Mouse (Mus musculus): ENCODE data around the gene Nfkbia. TPM values are rescaled to one million over a fixed set of nuclear protein-coding genes. Genes with fewer than 3 reads are reported as not detected.

Gene Nfkbia
- total and polyA plus RNA-seq, 3 experiments: 9.3 to 15.9 TPM; not detected in 1

- no peak overlapping the region for H3K4me3 ChIP-seq (ENCODE audit: control insufficient read depth in 1 of 2, insufficient read depth in 1 of 2, low read depth in 2 of 2, low read length in 2 of 2)
- no peak for DNase-seq (ENCODE audit: low read depth, low spot score)
- H3K79me2 ChIP-seq (ENCODE audit: control insufficient read depth, insufficient read depth, low read length, poor library complexity): no peaks in the 10 kb centered on the region
- H3K27me3 ChIP-seq (ENCODE audit: control insufficient read depth in 1 of 2, insufficient read depth in 2 of 2, low read length in 2 of 2): peaks cover 6 to 8% of the 10 kb centered on the region in 2 experiments; a peak in 3 of 4 replicates
- H3K4me1 ChIP-seq (ENCODE audit: control insufficient read depth in 1 of 2, insufficient read depth in 2 of 2, low read length in 2 of 2): peaks cover 5 to 10% of the 10 kb centered on the region in 2 experiments
- H3K9ac ChIP-seq (ENCODE audit: control insufficient read depth, low read depth, low read length, poor library complexity, severe bottlenecking): no peak overlapping the region
- no peak overlapping the region for H3K27ac ChIP-seq (ENCODE audit: control insufficient read depth, low read depth, low read length)
- H3K9me3 ChIP-seq (replicated peaks; ENCODE audit: insufficient read depth, low read length): no peaks in the 10 kb centered on the region
- no peaks in the 10 kb centered on the region for H3K36me3 ChIP-seq (ENCODE audit: control insufficient read depth in 1 of 2, insufficient read depth in 2 of 2, low read length in 2 of 2)
- TF ChIP-seq ETS1 (IDR thresholded peaks at IDR 0.05; ENCODE audit: low read depth, low read length): no peak
- TF ChIP-seq MYB (IDR thresholded peaks at IDR 0.05; ENCODE audit: low read depth, low read length): no peak
- no peak for TF ChIP-seq USF1 (IDR thresholded peaks at IDR 0.05; ENCODE audit: low read depth, low read length)
- TF ChIP-seq POLR2A (IDR thresholded peaks at IDR 0.05; ENCODE audit: control insufficient read depth in 1 of 2, insufficient read depth in 1 of 2, low read depth in 1 of 2, low read length in 2 of 2, poor library complexity in 1 of 2): no peak
- no peak for TF ChIP-seq SIN3A (IDR thresholded peaks at IDR 0.05; ENCODE audit: low read length)
- TF ChIP-seq CHD2 (IDR thresholded peaks at IDR 0.05; ENCODE audit: low read length): no peak
- TF ChIP-seq ZMIZ1 (IDR thresholded peaks at IDR 0.05; ENCODE audit: low read depth, low read length): no peak
- no peak for TF ChIP-seq UBTF (IDR thresholded peaks at IDR 0.05; ENCODE audit: borderline replicate concordance, insufficient read depth, low read depth, low read length)
- TF ChIP-seq ZKSCAN1 (IDR thresholded peaks at IDR 0.05; ENCODE audit: low read depth, low read length): no peak
- TF ChIP-seq RCOR1 (IDR thresholded peaks at IDR 0.05; ENCODE audit: low read depth, low read length): no peak
- TF ChIP-seq MYC (IDR thresholded peaks at IDR 0.05; ENCODE audit: low read depth, low read length): no peak
- no peak for TF ChIP-seq JUND (IDR thresholded peaks at IDR 0.05; ENCODE audit: low read depth, low read length)
These were observed 29.4 kb downstream of the Nfkbia start for GRCm38 (mm10) chr12:55463087-55463486.

- Histone ChIP-seq H3K9ac (ENCODE audit: control insufficient read depth, low read depth, low read length, poor library complexity, severe bottlenecking) (no peak overlapping the region), H3K36me3 (ENCODE audit: control insufficient read depth in 1 of 2, insufficient read depth in 2 of 2, low read length in 2 of 2) (no peaks in the 10 kb centered on the region), H3K79me2 (ENCODE audit: control insufficient read depth, insufficient read depth, low read length, poor library complexity) (no peaks in the 10 kb centered on the region), H3K4me3 (ENCODE audit: control insufficient read depth in 1 of 2, insufficient read depth in 1 of 2, low read depth in 2 of 2, low read length in 2 of 2) (no peak overlapping the region), H3K27me3 (ENCODE audit: control insufficient read depth in 1 of 2, insufficient read depth in 2 of 2, low read length in 2 of 2) (peaks cover 7 to 9% of the 10 kb centered on the region in 2 experiments; a peak in 3 of 4 replicates), H3K27ac (ENCODE audit: control insufficient read depth, low read depth, low read length) (no peak overlapping the region), H3K9me3 (replicated peaks; ENCODE audit: insufficient read depth, low read length) (no peaks in the 10 kb centered on the region), H3K4me1 (ENCODE audit: control insufficient read depth in 1 of 2, insufficient read depth in 2 of 2, low read length in 2 of 2) (peaks cover 5 to 10% of the 10 kb centered on the region in 2 experiments)
- TF ChIP-seq MXI1 (IDR thresholded peaks at IDR 0.05; ENCODE audit: low read depth, low read length): no peak
- DNase-seq (ENCODE audit: low read depth, low spot score): no peak
These were observed 30.0 kb downstream of the Nfkbia start for GRCm38 (mm10) chr12:55462456-55462855.

DNA sequence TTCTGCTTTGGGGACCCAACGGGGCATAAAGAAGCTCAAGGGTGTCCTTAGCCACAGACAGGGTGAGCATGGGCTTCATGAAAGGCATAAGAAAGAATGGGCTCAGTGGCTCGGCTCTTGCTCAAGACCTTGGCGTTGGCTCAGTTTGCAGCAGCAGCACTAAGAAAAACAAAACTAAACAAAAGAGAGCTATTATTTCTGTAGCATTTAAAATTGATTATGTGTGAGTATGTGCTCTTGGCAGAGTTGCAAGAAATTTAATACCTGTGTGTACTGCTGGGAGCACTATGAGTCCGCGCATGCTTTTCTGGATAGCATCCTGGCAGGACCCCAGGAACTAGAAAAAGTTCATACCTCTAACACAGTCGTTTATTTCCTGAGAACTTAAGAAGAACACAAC, 30.7 kb downstream of the Nfkbia start:
- no peaks in the 10 kb centered on the region for H3K36me3 ChIP-seq (ENCODE audit: control insufficient read depth in 1 of 2, insufficient read depth in 2 of 2, low read length in 2 of 2)
- H3K27ac ChIP-seq (ENCODE audit: control insufficient read depth, low read depth, low read length): no peak overlapping the region
- no peaks in the 10 kb centered on the region for H3K9me3 ChIP-seq (replicated peaks; ENCODE audit: insufficient read depth, low read length)
- peaks cover 5 to 10% of the 10 kb centered on the region in 2 experiments for H3K4me1 ChIP-seq (ENCODE audit: control insufficient read depth in 1 of 2, insufficient read depth in 2 of 2, low read length in 2 of 2)
- DNase-seq (ENCODE audit: low read depth, low spot score): no peak
- TF ChIP-seq CHD1 (IDR thresholded peaks at IDR 0.05; ENCODE audit: low read depth, low read length) (no peak), ETS1 (IDR thresholded peaks at IDR 0.05; ENCODE audit: low read depth, low read length) (no peak), ZMIZ1 (IDR thresholded peaks at IDR 0.05; ENCODE audit: low read depth, low read length) (no peak), TBP (IDR thresholded peaks at IDR 0.05; ENCODE audit: low read depth, low read length) (no peak), SIN3A (IDR thresholded peaks at IDR 0.05; ENCODE audit: low read length) (no peak), RCOR1 (IDR thresholded peaks at IDR 0.05; ENCODE audit: low read depth, low read length) (no peak), BHLHE40 (IDR thresholded peaks at IDR 0.05; ENCODE audit: borderline replicate concordance, low read depth, low read length) (no peak), ELF1 (IDR thresholded peaks at IDR 0.05; ENCODE audit: low read depth, low read length) (no peak), POLR2AphosphoS2 (IDR thresholded peaks at IDR 0.05; ENCODE audit: low read length) (no peak), ZNF384 (IDR thresholded peaks at IDR 0.05; ENCODE audit: low read depth, low read length) (no peak), MAFK (IDR thresholded peaks at IDR 0.05; ENCODE audit: borderline replicate concordance, low read depth, low read length) (no peak), ZKSCAN1 (IDR thresholded peaks at IDR 0.05; ENCODE audit: low read depth, low read length) (no peak), JUND (IDR thresholded peaks at IDR 0.05; ENCODE audit: low read depth, low read length) (no peak), TCF12 (IDR thresholded peaks at IDR 0.05; ENCODE audit: low read depth, low read length) (no peak), MYC (IDR thresholded peaks at IDR 0.05; ENCODE audit: low read depth, low read length) (no peak), NRF1 (IDR thresholded peaks at IDR 0.05; ENCODE audit: insufficient read depth, low read depth, low read length, poor library complexity, severe bottlenecking) (no peak), UBTF (IDR thresholded peaks at IDR 0.05; ENCODE audit: borderline replicate concordance, insufficient read depth, low read depth, low read length) (no peak)
- H3K4me3 ChIP-seq (ENCODE audit: control insufficient read depth in 1 of 2, insufficient read depth in 1 of 2, low read depth in 2 of 2, low read length in 2 of 2): no peak overlapping the region
- H3K27me3 ChIP-seq (ENCODE audit: control insufficient read depth in 1 of 2, insufficient read depth in 2 of 2, low read length in 2 of 2): peaks cover 7 to 12% of the 10 kb centered on the region in 2 experiments
- no peak overlapping the region for H3K9ac ChIP-seq (ENCODE audit: control insufficient read depth, low read depth, low read length, poor library complexity, severe bottlenecking)
- no peaks in the 10 kb centered on the region for H3K79me2 ChIP-seq (ENCODE audit: control insufficient read depth, insufficient read depth, low read length, poor library complexity)
